Mouse (Mus musculus) small intestine, adult 2 months (tissue): ENCODE measurements around the gene 1700029I15Rik. TPM values are rescaled to one million over a fixed set of nuclear protein-coding genes. Genes with fewer than 3 reads are reported as not detected.

ENCODE experiments used
- H3K27ac ChIP-seq: fragments of 200-500 bp; 2 replicates; pipeline ENCODE4 v1.5.1; 2012; ENCODE audit warnings: low read depth, low read length, control low read depth, inconsistent platforms; ENCODE audit not compliant: insufficient read depth
- H3K27me3 ChIP-seq: fragments of 200-500 bp; 2 replicates; pipeline ENCODE4 v1.6.1; 2012; ENCODE audit warnings: mild to moderate bottlenecking, moderate library complexity, low read length, inconsistent platforms; ENCODE audit not compliant: control insufficient read depth, insufficient read depth
- H3K36me3 ChIP-seq: fragments of 200-500 bp; 2 replicates; pipeline ENCODE4 v1.6.1; 2012; ENCODE audit warnings: mild to moderate bottlenecking, low read length, control low read depth, inconsistent platforms; ENCODE audit not compliant: control insufficient read depth, insufficient read depth
- H3K4me1 ChIP-seq: fragments of 200-500 bp; 2 replicates; pipeline ENCODE4 v1.6.1; 2012; ENCODE audit warnings: low read length, inconsistent platforms, mixed read lengths; ENCODE audit not compliant: control insufficient read depth, insufficient read depth, insufficient read length
- H3K4me3 ChIP-seq: fragments of 200-500 bp; 2 replicates; pipeline ENCODE4 v1.5.1; 2012; ENCODE audit warnings: low read depth, mild to moderate bottlenecking, control low read depth, inconsistent platforms, low read length, moderate library complexity
- CTCF ChIP-seq: fragments of 200-500 bp; IDR thresholded peaks from 2 replicates; pipeline ENCODE4 v1.5.1; 2012; ENCODE audit warnings: low read depth, mild to moderate bottlenecking, control low read depth, inconsistent platforms, low read length, moderate library complexity, mixed read lengths; ENCODE audit not compliant: insufficient replicate concordance, insufficient read length; ENCODE audit errors: extremely low read depth
- POLR2A ChIP-seq: fragments of 200-500 bp; IDR thresholded peaks from 2 replicates; pipeline ENCODE4 v1.6.1; 2012; ENCODE audit warnings: low read depth, mild to moderate bottlenecking, control low read depth, inconsistent platforms, low read length, moderate library complexity
- WGBS: fragments of 180-500 bp; shearing (Covaris S2); methylation state at CpG from one replicate; pipeline ENCODE4 v1.1.7; 2018; 5-methylcytosine and 5-hydroxymethylcytosine counted together
- polyA plus RNA-seq: library from polyadenylated mRNA; depleted of rRNA; stranded (reverse); fragments of >200 nt; gene quantifications from 2 replicates; pipeline ENCODE4 v1.2.3, GENCODE M21; 2012

Gene 1700029I15Rik
- polyA plus RNA-seq, 1 experiment = 7.4 TPM

DNA sequence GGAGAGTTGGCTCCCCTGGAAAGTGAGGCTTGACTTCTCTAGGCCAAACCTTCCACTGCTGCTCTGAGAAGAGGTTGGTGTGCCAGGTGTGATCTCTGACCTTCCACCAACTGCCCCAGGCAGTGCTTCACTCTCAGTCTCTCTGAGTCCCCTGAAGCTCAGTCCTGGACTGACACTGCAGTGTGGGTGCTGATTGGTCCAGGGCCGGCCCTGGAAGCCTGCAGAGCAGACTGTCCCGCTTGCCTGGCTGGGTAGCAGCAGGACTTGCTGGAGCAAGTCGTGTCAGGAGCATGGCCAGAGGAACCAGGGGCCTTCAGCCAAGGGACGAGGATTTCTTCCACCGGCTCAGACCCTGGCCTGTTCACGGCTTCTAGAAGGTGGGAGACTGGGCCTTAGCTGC lies 22.4 kb downstream of the 1700029I15Rik start:
- 88% methylated on average over 6 of the region's 6 CpGs for WGBS
- no peak for TF ChIP-seq POLR2A
- no peak for TF ChIP-seq CTCF

DNA sequence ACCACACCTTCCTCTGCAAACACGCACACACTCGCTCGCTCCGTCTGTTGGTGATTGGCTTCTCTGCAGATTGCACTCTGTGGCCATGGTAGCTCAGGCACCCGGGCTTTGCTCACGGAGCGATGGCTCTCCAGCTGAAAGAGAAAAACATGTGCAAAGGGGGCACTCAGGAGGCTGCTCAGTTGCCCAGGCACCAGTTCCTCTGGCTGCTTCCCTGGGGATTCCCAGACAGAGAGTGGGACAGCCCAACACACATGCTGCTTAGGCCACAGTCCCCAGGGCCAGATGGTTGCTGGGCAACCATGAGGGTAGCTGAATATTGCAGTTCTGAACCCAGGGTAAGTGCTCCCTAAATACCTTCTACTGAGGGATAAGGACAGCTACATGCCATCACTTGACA lies 23.3 kb downstream of the 1700029I15Rik start:
- Histone ChIP-seq H3K4me3 (no peak overlapping the region), H3K27ac (no peak overlapping the region), H3K27me3 (peaks cover 7% of the 10 kb centered on the region), H3K36me3 (peaks cover 27% of the 10 kb centered on the region), H3K4me1 (peaks cover 5% of the 10 kb centered on the region; the same call in 1 of the 2 replicates)
- no peak for TF ChIP-seq POLR2A
- TF ChIP-seq CTCF = no peak
- 91% methylated on average over 7 of the region's 7 CpGs for WGBS

More for the DNA sequence above, 22.4 kb downstream of the 1700029I15Rik start:
- H3K27ac ChIP-seq = no peak overlapping the region
- no peak overlapping the region for H3K4me3 ChIP-seq
- peaks cover 20% of the 10 kb centered on the region for H3K36me3 ChIP-seq
- peaks cover 10% of the 10 kb centered on the region for H3K27me3 ChIP-seq
- peaks cover 6% of the 10 kb centered on the region; the same call in 1 of the 2 replicates for H3K4me1 ChIP-seq

DNA sequence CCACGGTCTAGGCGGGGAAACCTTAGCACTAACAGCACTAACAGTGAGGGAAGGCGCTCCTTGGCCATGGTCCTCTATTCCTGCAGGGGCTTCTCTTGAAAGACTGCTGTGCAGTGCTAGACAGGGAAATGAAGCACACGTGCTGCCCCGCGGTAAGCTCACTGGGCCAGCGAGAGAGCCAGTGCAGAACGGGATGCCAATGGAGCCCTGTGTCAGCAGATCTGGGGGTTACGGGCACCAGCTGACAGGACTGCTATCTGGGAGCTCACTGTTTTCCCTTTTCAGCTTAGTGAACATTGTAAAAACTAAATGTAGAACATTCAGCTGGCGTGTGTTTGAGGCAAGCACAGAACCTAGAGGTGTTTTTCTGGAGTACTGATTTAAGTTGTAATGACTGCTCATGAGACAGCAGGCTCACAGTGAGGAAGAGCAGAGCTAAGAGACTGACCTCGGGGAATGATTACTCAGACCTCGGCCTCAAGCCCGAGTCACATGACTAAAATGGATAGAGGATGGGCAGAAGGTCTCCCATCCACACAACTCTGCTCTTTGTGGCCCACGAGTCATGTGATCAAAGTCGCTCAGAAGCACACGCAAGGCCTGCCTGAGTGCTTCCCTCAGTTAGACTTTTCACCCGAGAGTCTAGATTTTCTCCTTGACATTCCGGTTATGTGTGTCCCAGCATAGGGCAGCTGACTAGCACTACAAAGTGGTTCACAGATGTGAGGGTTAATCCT lies 26.1 kb downstream of the 1700029I15Rik start:
- Histone ChIP-seq H3K4me1 (no peaks in the 10 kb centered on the region; the same call in 1 of the 2 replicates), H3K27me3 (no peaks in the 10 kb centered on the region), H3K36me3 (peaks cover 53% of the 10 kb centered on the region), H3K27ac (no peak overlapping the region), H3K4me3 (no peak overlapping the region)
- no peak for TF ChIP-seq POLR2A
- no peak for TF ChIP-seq CTCF
- WGBS = 90% methylated on average over 18 of the region's 18 CpGs

GRCm38 (mm10) chr2:92411705-92412104 lies 29.4 kb downstream of the 1700029I15Rik start:
- H3K36me3 ChIP-seq = peaks cover 69% of the 10 kb centered on the region
- H3K4me1 ChIP-seq = no peaks in the 10 kb centered on the region; the same call in 1 of the 2 replicates
- no peak for TF ChIP-seq POLR2A
- no peak for TF ChIP-seq CTCF
- H3K27ac ChIP-seq = no peak overlapping the region
- H3K4me3 ChIP-seq = no peak overlapping the region
- WGBS = 86% methylated on average over 10 of the region's 10 CpGs
- H3K27me3 ChIP-seq = no peaks in the 10 kb centered on the region

DNA sequence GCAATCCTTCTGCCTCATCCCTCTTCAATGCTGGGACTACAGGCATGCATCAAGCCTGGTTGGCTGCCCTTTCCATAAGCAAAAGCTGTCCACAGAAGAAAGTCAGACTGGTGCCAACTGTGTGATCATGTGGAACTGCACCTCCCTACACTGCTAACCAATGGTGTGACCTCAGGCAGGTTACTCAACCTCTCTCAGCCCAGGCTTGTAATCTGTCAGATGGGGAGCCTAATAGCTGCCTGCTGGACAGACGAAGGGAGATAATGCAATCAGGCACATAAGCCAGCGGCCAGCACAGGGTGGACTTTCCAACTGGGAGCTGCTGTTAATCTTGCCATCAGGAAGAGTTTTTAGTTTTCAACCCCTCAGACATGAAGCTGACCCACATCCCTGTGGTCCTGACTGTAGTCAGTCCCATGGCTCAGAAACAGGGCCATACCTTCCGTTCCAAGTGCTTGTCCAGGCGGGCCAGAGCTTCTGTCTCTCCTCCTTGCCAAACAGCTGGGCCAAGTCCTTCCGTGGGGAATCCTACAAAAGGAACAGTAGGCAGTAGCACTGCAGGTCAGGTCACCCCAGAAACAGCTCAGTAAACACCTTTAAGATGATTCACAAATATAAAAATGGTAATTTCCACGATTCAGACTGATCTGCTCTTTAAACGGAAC lies 39.5 kb downstream of the 1700029I15Rik start:
- Histone ChIP-seq H3K4me3 (no peak overlapping the region), H3K36me3 (peaks cover 51% of the 10 kb centered on the region), H3K4me1 (peaks cover 12% of the 10 kb centered on the region), H3K27me3 (no peaks in the 10 kb centered on the region), H3K27ac (no peak overlapping the region)
- WGBS = 92% methylated on average over 7 of the region's 7 CpGs
- TF ChIP-seq CTCF (no peak), POLR2A (no peak)

DNA sequence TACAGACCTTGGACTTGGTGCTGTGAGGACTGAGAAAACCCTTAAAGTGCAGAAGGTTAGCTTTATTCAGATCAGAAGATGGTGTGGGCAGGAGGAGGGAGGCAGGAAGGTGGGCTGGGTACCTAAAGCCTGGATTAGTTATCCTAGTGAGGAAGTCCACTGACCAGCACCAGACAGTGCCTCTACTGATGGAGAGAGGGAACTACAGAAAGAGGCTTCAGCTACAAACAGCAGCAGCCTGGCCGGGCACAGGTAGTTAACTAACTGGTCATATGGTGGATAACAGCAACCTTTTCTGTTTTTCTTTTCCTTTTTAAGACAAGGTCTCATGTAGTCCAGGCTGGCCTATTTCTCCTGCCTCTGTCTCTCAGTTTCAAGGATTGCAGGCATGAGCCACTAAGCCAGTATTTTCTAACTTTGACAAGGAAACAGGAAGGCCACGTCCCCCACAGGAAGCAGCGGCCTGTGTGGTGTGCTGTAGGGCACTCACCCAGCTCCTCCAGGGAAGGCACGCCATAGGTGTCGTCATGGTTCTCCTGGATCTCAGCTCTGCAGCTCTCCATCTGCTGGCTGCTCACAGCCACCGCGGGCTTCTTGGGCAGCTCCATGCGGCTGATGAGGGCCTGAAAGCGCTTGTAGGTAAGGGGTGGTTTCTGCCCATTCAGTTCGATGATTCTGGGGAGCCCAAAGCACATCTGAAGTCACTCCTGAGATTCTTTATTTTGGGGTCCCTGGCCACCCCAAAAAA lies 40.2 kb downstream of the 1700029I15Rik start:
- H3K27me3 ChIP-seq = no peaks in the 10 kb centered on the region
- 81% methylated on average over 10 of the region's 10 CpGs for WGBS
- peaks cover 46% of the 10 kb centered on the region for H3K36me3 ChIP-seq
- TF ChIP-seq CTCF (peak; percentile 35; the same call in 1 of the 2 replicates), POLR2A (no peak)
- peaks cover 13% of the 10 kb centered on the region for H3K4me1 ChIP-seq
- no peak overlapping the region for H3K4me3 ChIP-seq
- H3K27ac ChIP-seq = no peak overlapping the region

DNA sequence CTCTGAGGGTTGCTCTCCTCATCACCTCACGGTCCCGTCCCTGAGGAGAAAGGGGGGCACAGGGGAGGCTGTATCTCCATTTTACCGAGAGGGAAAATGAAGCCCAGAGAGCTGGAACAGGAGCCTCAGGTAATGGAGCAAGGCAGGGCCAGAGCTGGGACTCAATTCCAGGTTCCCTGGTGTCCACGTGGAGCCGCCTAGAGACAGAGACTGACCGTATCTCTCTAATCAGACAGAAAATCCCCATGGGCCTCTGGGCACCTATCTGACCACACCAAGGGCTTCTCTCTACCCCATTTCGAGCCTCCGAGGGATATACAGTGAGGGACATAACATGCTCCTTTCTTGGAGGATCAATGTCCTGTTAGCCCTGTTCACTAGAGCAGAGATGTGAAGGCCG lies 40.8 kb downstream of the 1700029I15Rik start:
- Histone ChIP-seq H3K27me3 (no peaks in the 10 kb centered on the region), H3K4me1 (peaks cover 13% of the 10 kb centered on the region), H3K27ac (peak overlapping the region; percentile 40; the same call in 1 of the 2 replicates)

More for the DNA sequence above, 40.8 kb downstream of the 1700029I15Rik start:
- TF ChIP-seq CTCF (no peak), POLR2A (no peak)
- Histone ChIP-seq H3K4me3 (no peak overlapping the region), H3K36me3 (peaks cover 42% of the 10 kb centered on the region)
- 94% methylated on average over 9 of the region's 9 CpGs for WGBS
